Mouse (Mus musculus) heart, postnatal 0 days (tissue): ENCODE measurements at regions not wholly inside any gene's neighbourhood (a gene's known extent, or its start where the extent isn't known, plus 50 kb on each side); places are given as distances from the start of the nearest gene placed in this dataset.

ENCODE experiments used
- CTCF ChIP-seq: IDR thresholded peaks from 2 replicates; pipeline ENCODE4 v1.5.1; 2016; ENCODE audit warnings: antibody characterized with exemption, control low read depth, low read depth
- EP300 ChIP-seq: IDR thresholded peaks from 2 replicates; pipeline ENCODE4 v1.6.1; 2016; ENCODE audit warnings: antibody characterized with exemption, low read depth

DNA sequence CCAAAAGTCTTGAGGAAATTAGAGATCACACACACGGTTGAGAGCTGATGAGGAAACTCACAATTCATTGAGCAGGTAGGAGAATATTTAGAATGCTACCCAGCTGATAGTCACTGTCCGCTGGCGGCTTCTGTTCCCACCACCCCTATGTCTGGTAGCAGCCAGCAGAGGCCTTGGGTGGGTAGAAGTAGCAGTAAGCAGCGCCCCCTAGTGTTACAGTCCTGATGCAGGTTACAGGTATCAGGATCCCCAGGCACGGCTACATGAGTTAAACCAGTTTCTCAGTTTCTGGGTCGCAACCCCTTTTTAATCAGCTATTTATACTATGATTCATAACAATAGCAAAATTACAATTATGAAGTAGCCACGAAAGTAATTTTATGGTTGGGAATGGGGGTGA is 264.1 kb upstream of the Pum3 start:
- TF ChIP-seq CTCF = no peak
- no peak for TF ChIP-seq EP300
